Mouse (Mus musculus): Measurements from ENCODE around the gene Sf1.

- TF ChIP-seq CTCF (IDR thresholded peaks at IDR 0.05; ENCODE audit: low read depth) = peak; percentile 89
- no peak for TF ChIP-seq EP300 (optimal IDR thresholded peaks at IDR 0.05)
Measured at GRCm38 (mm10) chr19:6418233-6418879, 54.9 kb downstream of the Sf1 start, which contains the start of gene Nrxn2.

Data from stomach, postnatal 0 days (tissue).